Mouse (Mus musculus) heart, postnatal 0 days (tissue): Measurements from ENCODE around the gene Ino80.

Experiments used
- CTCF ChIP-seq: IDR thresholded peaks from 2 replicates; pipeline ENCODE4 v1.5.1; 2016; ENCODE audit warnings: antibody characterized with exemption, control low read depth, low read depth
- EP300 ChIP-seq: IDR thresholded peaks from 2 replicates; pipeline ENCODE4 v1.6.1; 2016; ENCODE audit warnings: antibody characterized with exemption, low read depth

GRCm38 (mm10) chr2:119326161-119327101 lies 151.1 kb downstream of the Ino80 start:
- TF ChIP-seq CTCF = no peak
- TF ChIP-seq EP300 = no peak
